Mouse (Mus musculus) brain, adult 10 weeks (tissue): ENCODE results near the gene Rac3. TPM values are rescaled to one million over a fixed set of nuclear protein-coding genes. Genes with fewer than 3 reads are reported as not detected.

Source experiments
- polyA plus RNA-seq: library from polyadenylated mRNA; stranded (reverse); fragments of 350-450 nt; fragmentation: Illumina TruSeq; extraction: RNeasy Lipid Tissue Mini Kit (QIAGEN cat#74804); gene quantifications from one replicate; pipeline ENCODE4 v1.2.3, GENCODE M21; 2015; ENCODE audit warnings: low read depth, low replicate concordance

The Rac3 gene
- 64.3 TPM for polyA plus RNA-seq

GRCm38 (mm10) chr11:120721124-120722066, at the start of gene Rac3:
Gene Rac3 (plus strand): TSS chr11:120721470.

GRCm38 (mm10) chr11:120672687-120673593, 48.3 kb upstream of the Rac3 start, which contains the start of gene Aspscr1:
Gene Aspscr1 (plus strand): TSS chr11:120672973.

GRCm38 (mm10) chr11:120713580-120714518, 7.4 kb upstream of the Rac3 start, which contains the start of the genes Cenpx and Lrrc45:
Gene Cenpx (minus strand): TSS chr11:120713738.
Gene Lrrc45 (plus strand): TSS chr11:120713925.

GRCm38 (mm10) chr11:120727169-120727527, 5.9 kb downstream of the Rac3 start, which contains the start of gene Dcxr:
Gene Dcxr (minus strand): TSS chr11:120727281.

GRCm38 (mm10) chr11:120731858-120732680, 10.8 kb downstream of the Rac3 start, which contains the start of gene Cbr2:
Gene Cbr2 (minus strand): TSS chr11:120732114.

GRCm38 (mm10) chr11:120762672-120763041, 41.4 kb downstream of the Rac3 start, which contains the start of gene Hmga1b:
Gene Hmga1b (plus strand): TSS chr11:120762794.

Other genes starting within 250 kb of the Rac3 start
- 132 TPM for gene Mrpl12, start 236.9 kb upstream of the Rac3 start, polyA plus RNA-seq
- 16.9 TPM for gene Slc25a10, start 229.6 kb upstream of the Rac3 start, polyA plus RNA-seq
- gene Gcgr, start 190.8 kb upstream of the Rac3 start, polyA plus RNA-seq: not detected
- gene Mcrip1, start 171.7 kb upstream of the Rac3 start, polyA plus RNA-seq: 153 TPM
- not detected for gene Ppp1r27, start 170.3 kb upstream of the Rac3 start, polyA plus RNA-seq
- 124 TPM for gene P4hb, start 148.2 kb upstream of the Rac3 start, polyA plus RNA-seq
- gene Arhgdia, start 139.8 kb upstream of the Rac3 start, polyA plus RNA-seq: 289 TPM
- gene Alyref, start 123.1 kb upstream of the Rac3 start, polyA plus RNA-seq: 25.6 TPM
- gene Anapc11, start 123.0 kb upstream of the Rac3 start, polyA plus RNA-seq: 98.4 TPM
- gene Npb, start 113.0 kb upstream of the Rac3 start, polyA plus RNA-seq: not detected
- 141 TPM for gene Pcyt2, start 103.5 kb upstream of the Rac3 start, polyA plus RNA-seq
- gene Sirt7, start 96.2 kb upstream of the Rac3 start, polyA plus RNA-seq: 53.0 TPM
- gene Mafg, start 87.9 kb upstream of the Rac3 start, polyA plus RNA-seq: 55.3 TPM
- gene Pycr1, start 77.7 kb upstream of the Rac3 start, polyA plus RNA-seq: 4.5 TPM
- gene Myadml2, start 73.3 kb upstream of the Rac3 start, polyA plus RNA-seq: 7.1 TPM
- gene Notum, start 60.3 kb upstream of the Rac3 start, polyA plus RNA-seq: 3.2 TPM
- gene Aspscr1, start 48.5 kb upstream of the Rac3 start, polyA plus RNA-seq: 41.6 TPM
- 31.9 TPM for gene Cenpx, start 7.7 kb upstream of the Rac3 start, polyA plus RNA-seq
- 51.5 TPM for gene Lrrc45, start 7.5 kb upstream of the Rac3 start, polyA plus RNA-seq
- gene Dcxr, start 5.8 kb downstream of the Rac3 start, polyA plus RNA-seq: 17.3 TPM
- gene Cbr2, start 10.6 kb downstream of the Rac3 start, polyA plus RNA-seq: 1.8 TPM
- gene Hmga1b, start 41.3 kb downstream of the Rac3 start, polyA plus RNA-seq: 97.6 TPM
- gene Rfng, start 62.7 kb downstream of the Rac3 start, polyA plus RNA-seq: 64.7 TPM
- 181 TPM for gene Gps1, start 62.8 kb downstream of the Rac3 start, polyA plus RNA-seq
- 41.4 TPM for gene Dus1l, start 74.9 kb downstream of the Rac3 start, polyA plus RNA-seq
- gene Fasn, start 103.1 kb downstream of the Rac3 start, polyA plus RNA-seq: 128 TPM
- 7.2 TPM for gene Ccdc57, start 211.4 kb downstream of the Rac3 start, polyA plus RNA-seq
- 3.1 TPM for gene Slc16a3, start 227.0 kb downstream of the Rac3 start, polyA plus RNA-seq